Mouse (Mus musculus): ENCODE measurements around the gene Msi1. TPM values are rescaled to one million over a fixed set of nuclear protein-coding genes. Genes with fewer than 3 reads are reported as not detected.

The Msi1 gene
- 10 to 100 TPM; 52.1 to 53.0 TPM for total RNA-seq (2021)

DNA sequence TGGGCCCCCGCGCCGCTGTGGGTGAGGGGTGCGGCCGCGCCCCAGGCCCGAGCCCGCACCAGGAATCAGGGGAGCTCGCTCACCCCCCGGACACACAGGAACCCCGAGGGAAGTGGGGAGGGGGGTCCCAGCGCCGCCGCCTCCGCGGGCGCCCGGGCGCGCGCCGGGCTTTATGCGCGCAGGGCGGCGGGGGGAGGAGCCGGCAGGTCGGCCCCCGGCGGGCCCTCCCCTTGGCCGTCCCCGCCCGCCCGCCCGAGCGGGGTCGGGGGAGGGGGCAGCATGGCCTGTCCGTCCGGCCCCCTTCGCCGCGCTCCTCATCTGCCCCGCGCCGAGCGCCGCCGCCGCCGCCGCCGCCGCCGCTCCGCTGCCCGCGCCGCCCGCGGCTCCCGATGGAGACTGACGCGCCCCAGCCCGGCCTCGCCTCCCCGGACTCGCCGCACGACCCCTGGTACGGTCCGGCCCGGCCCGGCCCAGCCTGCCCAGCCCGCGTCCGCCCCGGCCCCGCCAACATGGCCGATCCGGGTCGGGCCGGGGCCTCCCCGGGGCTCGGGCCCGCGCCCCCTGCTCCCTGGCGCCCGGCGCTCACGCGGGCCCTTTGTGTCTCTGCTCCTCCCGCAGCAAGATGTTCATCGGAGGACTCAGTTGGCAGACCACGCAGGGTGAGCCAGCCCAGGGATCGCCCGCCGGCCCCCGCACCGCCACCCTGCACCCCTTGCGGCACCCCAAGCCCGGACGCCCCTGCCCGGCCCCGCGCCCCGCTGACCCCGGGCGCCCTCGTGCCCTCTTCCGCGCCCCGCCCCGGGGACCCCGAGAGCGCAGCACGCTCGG is at the start of gene Msi1:
Msi1 (plus strand) TSS at position 241 of the 828 bp plus-strand sequence.
- peak; percentile 23 to 40 for DNase-seq

DNA sequence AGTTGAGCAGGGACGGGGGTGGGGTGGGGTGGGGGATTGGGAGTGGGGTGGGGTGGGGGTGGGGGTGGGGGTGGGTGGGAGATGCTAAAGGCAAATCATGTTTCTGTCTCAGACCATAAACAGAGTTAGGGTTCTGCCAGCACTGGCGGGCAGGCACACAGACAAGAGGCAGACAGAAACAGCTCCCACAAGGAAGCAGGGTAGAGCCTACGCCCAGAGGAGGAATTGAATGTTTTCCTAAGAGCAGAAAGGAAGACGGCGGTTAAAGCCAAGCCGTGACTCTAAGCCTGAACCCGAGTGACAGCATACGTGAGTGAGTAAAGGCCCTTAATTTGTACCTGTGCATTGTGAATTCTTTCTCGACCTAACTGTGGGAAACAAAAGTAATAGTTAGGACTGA is 37.5 kb upstream of the Msi1 start:
- no peak for DNase-seq

DNA sequence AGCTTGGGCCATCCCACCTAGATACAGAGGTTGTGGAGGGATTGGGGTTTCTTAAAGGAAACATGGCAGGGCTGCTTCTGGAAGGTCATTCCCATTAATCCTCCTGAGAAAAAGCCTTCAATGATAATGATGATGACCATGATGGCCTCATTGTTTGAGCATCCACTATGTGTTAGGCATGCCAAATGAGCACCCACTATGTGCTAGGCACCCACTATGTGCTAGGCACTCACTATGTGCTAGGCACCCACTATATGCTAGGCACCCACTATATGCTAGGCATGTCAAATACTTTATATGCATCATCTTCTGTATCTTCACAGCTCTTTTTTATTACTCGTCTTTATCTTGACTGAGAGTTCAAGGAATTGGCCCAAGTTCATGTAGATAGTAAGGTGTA is 36.4 kb upstream of the Msi1 start:
- no peak for DNase-seq

DNA sequence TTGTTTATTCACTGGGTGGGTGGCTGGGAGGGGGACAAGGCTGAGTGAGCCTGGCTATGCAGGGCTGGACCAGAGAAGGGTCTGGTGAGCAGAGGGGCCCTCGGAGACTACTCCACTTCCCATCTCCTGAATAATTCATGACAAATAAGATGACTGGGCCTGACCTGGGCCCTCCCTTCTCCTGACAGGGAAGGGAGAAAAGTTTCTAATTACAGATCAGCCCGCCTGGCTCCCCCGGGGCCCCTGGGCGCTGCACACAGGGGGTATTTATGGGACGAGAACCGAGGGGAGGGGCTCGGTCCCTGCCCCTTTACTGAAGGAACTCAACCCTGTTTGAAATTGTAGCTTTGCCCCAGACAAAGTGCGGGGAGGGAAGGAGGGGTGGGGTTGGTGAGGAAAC is 35.2 kb upstream of the Msi1 start:
- no peak for DNase-seq

DNA sequence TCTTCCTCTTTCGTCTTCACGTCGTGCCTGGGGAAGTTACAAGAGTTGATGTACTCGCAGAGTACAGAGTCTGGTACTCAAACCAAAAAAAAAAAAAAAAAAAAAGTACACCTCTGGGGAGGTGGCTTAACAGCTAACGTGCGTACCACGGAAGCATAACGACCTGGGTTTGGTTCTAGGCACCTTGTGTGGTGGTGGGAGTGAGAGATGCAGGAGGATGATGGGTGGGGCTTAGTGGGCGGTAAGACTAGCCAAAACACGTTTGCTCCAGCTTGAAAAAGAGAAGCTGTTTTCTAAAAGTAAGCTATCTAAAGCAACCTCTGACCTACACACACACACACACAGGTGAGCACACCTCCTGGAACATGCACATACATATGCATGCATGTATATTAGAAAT is 34.6 kb upstream of the Msi1 start:
- no peak for DNase-seq

DNA sequence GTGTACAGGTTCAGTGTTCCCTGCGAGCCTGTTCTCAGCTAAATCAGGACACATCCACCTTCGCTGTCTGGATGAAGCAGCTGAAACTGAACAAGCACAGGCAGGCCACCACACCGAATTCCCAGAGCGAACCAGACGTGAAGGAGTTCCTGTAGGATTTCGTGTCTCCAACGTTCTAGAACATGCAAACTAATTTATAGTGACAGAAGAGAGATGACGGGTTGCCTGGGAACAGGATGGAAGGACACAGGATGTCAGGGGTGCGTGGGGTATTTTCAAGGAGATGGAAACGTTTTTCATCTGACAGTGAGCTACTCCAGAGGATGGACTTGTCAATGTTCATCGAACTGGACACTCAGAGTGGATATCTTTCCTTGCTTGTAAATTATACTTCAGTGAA is 32.7 kb upstream of the Msi1 start:
- no peak for DNase-seq

DNA sequence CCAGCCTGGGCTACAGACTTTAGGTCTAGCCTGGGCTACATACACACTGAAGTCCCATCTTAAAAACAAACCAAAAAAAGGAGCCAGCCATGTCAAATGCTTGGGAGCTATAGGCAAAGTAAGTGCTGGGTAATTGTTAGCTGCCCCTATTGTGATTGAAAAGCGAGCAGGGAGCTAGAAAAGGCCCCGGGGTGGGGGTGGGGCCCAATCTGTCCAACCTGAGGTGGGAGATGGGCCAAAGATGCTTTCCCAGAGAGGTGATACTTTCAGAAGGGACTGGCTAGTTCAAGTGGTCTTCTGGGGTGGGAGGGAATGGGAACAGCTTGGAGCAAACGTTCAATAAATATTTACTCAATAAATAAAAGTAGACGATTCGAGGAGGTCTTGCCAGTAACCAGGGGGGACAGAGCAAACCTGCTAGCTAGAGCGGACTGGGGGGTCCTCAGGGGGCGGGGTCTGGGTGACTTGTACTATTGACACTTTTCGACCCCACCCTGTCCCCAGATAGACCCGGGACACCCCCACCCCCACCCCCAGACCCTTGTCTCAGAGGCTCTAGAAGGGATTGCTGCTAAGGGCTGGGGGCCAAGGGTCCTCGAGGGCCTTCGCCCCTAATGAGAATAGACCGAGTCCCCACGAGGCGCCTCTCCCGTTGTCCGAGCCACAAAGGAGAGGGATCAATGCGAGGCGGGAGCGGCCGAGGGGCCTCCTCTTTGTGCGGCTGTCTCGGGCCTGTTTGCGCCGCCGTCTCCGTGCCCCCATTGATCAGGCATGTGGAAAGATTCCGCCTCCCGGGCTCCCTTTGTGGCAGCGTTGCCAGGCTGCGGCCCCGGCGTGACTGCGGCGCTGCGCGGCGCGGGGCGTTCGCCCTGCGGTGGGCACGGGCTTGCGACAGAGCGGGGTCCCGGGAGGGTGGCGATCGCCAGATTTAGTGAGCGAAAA is 31.3 kb upstream of the Msi1 start:
- DNase-seq = peak; percentile 59 to 65

DNA sequence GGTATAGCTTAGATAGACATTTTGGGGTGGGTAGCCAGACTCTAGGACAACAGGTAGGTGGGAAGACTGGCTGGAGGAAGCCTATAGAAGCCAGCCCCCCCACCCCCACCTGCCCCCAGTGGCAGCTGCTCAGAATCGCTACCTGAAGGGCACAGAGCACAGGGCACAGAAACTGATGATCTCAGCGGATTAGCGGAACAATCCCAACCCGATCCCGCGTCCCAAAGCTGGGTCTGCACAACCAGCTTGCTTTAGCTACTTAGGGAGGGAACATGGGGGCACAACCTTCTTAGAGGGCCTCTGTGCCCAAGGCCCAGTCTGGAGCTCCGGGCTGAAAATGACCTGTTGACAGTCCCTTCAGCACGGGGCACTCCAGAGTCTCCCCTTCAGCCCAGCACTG is 27.3 kb upstream of the Msi1 start:
- DNase-seq = no peak

DNA sequence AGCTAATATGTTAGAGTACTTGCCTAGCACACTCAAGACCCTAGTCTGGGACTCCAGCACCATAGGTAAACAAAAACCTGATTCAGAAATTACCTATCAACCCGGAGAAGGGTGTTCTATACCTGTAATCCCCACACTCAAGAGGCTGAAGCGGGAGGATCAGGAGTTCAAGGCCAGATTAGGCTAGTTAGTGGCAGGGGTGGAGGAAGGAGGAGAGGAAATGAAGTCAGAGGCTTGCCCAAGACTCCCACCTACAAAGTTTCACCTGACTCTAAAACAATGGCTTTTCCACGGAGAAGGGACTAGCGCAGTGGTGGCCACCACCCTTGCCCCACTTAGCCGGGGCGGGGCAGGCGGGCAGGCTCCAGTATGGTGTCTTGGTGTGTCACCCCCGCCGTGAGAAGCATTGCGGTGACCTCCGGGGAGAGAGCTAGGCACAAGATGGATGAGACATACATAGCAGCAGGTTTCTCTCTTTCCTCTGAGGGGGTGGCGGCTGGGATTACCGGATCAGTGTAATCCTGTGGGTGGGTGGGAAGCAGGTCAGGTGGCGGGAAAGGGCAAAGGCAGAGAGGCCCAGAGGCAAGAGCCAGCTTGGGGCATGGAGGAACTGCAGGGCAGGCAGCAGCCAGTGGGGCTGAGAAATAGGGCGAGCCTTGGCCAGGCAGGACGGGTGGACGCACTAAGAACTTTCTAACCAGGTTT is 25.8 kb upstream of the Msi1 start:
- no peak for DNase-seq

DNA sequence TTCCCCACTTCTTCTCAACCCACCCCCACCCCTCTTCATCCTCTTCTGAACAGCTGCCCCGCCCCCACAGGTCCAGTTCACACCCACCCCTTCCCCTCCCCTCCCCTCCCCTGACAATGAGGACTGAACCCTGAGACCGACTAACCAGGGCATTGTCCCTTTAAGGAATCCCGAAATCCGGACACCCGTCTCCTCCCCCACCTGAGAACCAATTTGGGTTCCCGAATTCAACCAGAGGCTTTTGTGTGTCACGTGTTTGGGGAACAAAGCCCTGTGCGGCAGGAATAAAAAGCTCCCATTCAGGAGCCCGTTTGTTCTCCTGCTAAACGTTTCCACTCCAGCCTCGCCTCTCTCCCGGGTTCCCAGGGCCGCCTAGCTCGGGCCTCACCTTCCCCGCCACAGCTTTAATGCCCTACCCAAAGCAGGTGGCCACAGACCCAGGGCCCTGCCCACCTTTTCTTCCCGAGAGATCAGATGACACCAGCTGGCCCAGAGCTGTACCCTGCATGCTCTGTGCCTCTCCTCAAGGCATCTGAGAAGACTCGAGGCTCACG is 25.1 kb upstream of the Msi1 start:
- peak in 1 of 2 experiments; percentile 9 for DNase-seq

DNA sequence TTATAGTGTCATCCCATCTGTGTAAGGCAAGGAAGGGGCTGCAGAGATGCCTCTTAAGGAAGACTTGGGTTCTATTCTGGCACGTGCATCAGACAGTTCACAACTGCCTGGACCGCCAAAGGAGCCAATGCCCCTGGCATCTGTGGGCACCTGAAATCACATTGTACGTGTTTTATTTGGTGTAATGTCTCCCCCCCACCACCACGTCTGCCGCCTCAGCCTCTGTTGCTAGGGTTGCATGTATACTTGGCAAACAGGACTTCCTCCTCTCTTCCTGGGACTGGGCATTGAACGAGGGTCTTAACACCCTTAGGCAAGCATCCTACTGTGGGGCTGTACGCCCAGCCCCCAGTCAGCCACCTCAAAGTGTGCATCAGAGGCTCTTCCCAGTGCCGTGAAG is 24.2 kb upstream of the Msi1 start:
- DNase-seq = no peak

DNA sequence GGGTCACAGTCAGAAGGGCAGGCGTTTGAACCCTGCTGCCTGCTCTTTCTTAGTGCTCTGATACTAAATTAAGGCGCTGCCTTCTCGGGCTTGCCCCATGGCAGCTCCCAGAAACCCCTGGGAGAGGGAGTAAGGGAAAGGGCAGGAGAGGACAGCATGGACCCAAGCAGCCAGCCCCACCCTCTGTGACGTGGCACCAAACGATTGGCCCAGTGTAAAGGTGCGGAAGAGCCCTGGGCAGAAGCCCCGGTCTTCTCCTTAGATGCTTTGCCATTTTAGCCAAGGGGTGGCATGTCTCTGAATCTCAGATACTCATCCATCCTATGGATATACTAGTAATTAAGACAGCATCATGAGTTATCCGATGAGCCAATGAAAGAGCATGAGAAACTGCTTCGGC is 21.3 kb upstream of the Msi1 start:
- no peak for DNase-seq

DNA sequence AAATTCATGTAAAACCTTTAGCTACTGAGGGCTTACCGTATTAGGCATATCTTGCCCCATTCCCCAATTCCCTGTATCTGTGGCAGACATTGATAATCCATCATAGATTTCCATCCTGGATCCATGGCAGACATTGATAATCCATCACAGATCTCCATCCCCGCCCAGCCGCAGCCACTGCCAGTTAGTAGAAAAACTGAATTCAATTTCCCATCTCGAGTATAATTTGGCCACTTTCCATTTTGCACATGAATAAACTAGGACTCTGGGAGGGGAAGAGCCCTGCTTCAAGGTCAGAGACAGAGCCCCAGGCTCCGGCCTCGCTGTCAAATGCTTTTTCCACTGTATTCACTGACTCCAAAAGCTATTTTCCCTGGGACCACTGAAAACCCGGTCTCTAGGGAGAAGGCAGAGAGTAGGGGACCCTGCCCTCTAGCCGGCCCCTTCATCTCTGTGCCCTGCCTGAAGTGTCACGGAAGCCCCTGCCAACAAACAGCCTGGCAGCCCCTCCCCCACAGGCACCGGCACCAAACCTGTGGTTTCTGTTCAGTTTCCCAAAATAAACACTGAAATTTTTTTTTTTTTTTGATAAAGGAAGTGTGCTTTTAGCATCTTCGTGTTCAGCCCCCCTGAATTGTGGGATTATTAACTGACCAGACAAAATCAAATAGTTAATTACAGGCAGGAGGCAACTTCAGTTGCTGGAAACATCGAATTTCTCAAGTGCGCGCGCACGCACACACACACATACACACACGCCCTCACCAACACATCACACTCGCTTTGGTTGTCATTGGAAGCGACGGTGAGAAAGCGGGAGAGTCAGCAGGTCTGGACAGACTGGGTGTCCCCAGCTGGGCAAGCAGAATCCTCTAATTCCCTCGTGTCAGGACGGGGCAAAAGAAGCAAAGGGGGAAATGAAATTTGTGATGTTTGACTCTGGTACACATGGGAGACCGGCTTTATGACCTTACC is 14.0 kb upstream of the Msi1 start:
- DNase-seq = no peak

DNA sequence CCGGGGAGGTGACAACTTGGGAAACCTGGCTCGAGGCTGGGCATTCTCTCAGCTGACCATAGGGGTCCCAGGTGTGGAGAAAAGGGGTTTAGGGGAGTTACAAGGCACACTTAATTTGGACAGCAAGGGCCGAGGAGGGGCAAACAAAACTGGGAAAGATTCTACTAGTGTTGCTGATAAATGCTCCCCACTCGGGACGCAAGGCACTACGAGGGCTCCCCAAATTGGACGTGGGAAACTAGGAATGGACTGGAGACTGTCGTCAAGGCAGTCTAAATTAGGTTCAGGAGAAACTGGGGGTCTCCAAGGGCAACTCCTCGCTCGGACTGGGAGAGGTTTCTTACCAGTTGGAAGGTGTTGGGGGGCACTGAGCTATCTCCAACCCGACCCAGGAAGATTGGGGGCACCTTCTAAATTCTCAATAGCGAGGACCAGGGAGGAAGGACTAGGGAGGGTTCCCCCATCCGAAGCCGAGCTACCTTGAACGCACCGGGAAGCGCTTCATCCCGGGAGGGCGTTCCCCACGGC is 504 bp upstream of the Msi1 start:
- no peak for DNase-seq

DNA sequence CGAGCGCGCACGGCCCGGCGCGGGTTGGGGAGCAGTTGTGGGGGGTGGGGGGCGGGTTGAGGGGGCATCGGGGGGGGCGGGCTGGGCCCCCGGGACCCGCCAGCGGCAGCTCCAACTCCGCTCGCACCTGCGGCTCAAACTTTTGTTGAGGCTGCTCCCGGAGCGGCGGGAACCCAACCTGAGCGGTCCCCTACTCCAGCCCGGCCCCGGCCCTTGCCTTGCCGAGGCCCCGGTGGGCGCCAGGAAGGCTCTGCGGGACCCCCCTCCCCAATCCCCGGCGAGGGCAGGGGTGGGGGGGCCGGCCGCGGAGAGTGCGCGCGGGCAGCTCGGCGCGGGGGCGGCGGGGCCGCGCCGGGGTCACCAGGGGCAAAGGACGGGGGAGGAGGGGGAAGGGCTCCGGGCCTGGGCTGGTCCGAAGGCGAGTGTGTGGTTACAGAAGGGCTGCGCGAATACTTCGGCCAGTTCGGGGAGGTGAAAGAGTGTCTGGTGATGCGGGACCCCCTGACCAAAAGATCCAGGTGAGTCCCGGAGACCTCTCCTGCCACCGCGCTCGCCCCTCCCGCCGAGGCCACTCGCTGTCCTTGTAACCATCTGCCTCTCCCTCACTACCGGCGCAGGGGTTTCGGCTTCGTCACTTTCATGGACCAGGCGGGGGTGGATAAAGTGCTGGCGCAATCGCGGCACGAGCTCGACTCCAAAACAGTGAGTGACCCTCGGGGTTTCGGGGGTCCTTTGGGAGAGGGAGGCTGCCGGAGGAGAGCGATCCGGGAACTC is 975 bp downstream of the Msi1 start:
- DNase-seq = no peak

DNA sequence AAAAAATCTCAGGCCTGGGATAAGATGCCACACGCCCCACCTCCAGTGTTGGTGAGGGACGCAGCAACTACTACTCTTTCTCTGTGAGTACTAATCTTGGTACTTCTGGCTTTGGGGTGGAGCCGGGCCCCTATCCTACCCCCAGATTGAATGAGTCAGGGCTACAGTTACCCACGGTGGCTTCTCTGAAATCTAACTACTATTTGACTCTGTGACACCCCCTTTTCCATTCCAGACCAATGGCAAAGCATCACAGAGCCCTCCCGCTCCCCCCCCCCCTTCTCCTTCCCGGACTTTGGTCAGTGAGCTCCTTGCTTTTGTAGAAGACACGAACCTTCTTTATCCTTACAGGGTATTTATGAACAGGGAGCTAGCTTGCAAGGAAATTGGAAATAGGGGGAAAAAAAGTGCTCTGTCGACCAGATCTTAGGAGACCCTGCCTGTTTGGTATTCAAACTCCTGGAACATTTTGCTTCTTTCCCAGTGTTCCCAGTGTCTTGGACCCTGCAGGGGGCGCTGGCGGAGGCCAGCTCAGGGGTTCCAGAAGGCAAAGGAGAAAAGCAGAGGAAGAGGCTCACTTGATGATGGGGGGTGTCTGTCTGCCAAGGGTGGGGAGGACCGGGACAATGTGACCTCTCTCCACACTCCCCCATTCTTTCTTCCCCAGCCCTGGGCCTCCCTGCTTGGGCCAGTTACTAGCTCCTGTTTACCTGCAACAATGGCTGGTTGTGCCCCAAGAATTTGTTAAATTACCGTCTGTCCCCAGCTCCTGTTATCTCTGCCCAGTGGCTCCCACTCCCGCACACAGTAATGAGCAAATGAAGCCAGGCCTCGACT is 1.9 kb downstream of the Msi1 start:
- DNase-seq = no peak

DNA sequence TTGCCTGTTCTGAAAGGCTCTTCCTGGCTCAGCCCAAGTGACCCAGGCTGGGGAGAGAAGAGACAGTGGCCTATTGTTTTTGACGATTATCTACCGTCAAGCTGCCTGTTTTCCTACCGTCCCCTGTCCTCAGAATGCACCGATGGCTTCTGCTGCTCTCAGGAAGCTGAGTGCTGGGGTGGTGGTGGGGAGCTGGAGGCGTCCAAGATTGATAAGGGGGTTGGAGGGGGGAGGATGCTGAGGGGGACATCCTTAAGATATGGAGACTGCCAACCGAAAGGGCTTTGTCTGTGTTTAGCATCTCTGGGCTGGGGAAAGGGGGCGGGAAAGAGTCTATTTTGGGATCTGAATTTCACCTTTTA is 2.5 kb downstream of the Msi1 start:
- no peak for DNase-seq

DNA sequence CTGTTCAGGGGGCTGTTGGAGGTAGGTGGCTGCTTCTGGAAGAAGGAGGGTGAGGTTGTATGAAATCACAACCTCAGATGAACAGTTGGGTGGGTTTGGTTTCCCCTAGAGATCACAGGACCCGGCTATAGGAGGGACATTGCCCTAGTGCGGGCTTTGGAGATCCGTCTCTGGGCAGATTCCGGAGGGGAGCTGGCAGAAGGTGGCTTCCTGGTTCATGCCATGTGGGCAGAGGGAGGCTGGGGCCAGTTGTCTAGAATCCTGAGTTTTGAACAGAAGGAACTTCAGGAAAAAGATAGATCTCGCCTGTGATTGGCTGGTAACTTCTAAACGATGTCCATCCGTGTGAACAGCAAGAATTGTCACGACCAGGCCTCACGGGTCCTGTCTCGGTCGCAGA is 3.0 kb downstream of the Msi1 start:
- DNase-seq = no peak

DNA sequence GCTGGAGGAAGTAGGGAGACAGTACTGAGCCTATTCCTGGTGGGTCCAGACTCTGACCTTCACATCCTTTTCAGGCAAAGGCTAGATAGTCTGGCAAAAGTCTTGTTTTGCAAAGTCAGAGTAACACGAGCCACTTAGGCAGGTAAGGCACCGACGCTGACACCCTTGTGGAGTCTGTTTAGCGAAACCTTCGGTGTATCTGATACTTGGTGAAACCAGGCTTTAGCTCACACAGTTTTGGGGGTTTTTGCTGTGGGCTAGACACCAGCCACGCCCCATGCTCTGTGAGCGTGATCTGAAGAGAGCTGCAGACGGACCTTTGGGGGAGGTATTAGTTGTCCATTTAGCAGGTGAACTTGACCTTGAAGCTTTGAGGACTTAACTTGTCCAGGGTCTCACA is 3.8 kb downstream of the Msi1 start:
- DNase-seq = no peak

Measured in layer of hippocampus, postnatal 36 days (tissue).